Mouse (Mus musculus): ENCODE data around the gene Brsk1. TPM values are rescaled to one million over a fixed set of nuclear protein-coding genes. Genes with fewer than 3 reads are reported as not detected.

Brsk1 gene
- total RNA-seq, 2 experiments from 2014 or later = not detected

GRCm38 (mm10) chr7:4725169-4725568, 34.8 kb downstream of the Brsk1 start, which contains the start of gene Tmem150b:
Gene Tmem150b (minus strand): TSS chr7:4725249.
- ATAC-seq (replicated peaks; ENCODE audit: low FRiP score, poor library complexity, severe bottlenecking) = no peak

GRCm38 (mm10) chr7:4731090-4731489, 40.7 kb downstream of the Brsk1 start:
- no peak for ATAC-seq (replicated peaks; ENCODE audit: low FRiP score, poor library complexity, severe bottlenecking)

GRCm38 (mm10) chr7:4732968-4733392, 42.6 kb downstream of the Brsk1 start:
- ATAC-seq (replicated peaks; ENCODE audit: low FRiP score, poor library complexity, severe bottlenecking) = peak; percentile 90

- ATAC-seq (replicated peaks; ENCODE audit: low FRiP score, poor library complexity, severe bottlenecking) = no peak
Observed at GRCm38 (mm10) chr7:4739041-4739543, 48.7 kb downstream of the Brsk1 start.

GRCm38 (mm10) chr7:4739544-4740275, 49.3 kb downstream of the Brsk1 start, which contains the start of gene Kmt5c:
Gene Kmt5c (plus strand): TSS chr7:4740115.
- peak; percentile 86 for ATAC-seq (replicated peaks; ENCODE audit: low FRiP score, poor library complexity, severe bottlenecking)

GRCm38 (mm10) chr7:4740309-4740727, 49.9 kb downstream of the Brsk1 start:
- ATAC-seq (replicated peaks; ENCODE audit: low FRiP score, poor library complexity, severe bottlenecking) = no peak

GRCm38 (mm10) chr7:4741151-4741550, 50.7 kb downstream of the Brsk1 start:
- peak; percentile 70 for ATAC-seq (replicated peaks; ENCODE audit: low FRiP score, poor library complexity, severe bottlenecking)

- no peak for ATAC-seq (replicated peaks; ENCODE audit: low FRiP score, poor library complexity, severe bottlenecking)
Observed at GRCm38 (mm10) chr7:4741672-4742481, 51.5 kb downstream of the Brsk1 start.

GRCm38 (mm10) chr7:4742482-4742819, 52.0 kb downstream of the Brsk1 start:
- no peak for ATAC-seq (replicated peaks; ENCODE audit: low FRiP score, poor library complexity, severe bottlenecking)

- ATAC-seq (replicated peaks; ENCODE audit: low FRiP score, poor library complexity, severe bottlenecking) = no peak
Observed at GRCm38 (mm10) chr7:4743354-4743753, 53.0 kb downstream of the Brsk1 start.

- no peak for ATAC-seq (replicated peaks; ENCODE audit: low FRiP score, poor library complexity, severe bottlenecking)
Observed at GRCm38 (mm10) chr7:4744886-4745285, 54.5 kb downstream of the Brsk1 start.

GRCm38 (mm10) chr7:4746326-4746980, 56.0 kb downstream of the Brsk1 start:
- no peak for ATAC-seq (replicated peaks; ENCODE audit: low FRiP score, poor library complexity, severe bottlenecking)

GRCm38 (mm10) chr7:4747156-4747899, 56.9 kb downstream of the Brsk1 start:
- ATAC-seq (replicated peaks; ENCODE audit: low FRiP score, poor library complexity, severe bottlenecking) = peak; percentile 61

- ATAC-seq (replicated peaks; ENCODE audit: low FRiP score, poor library complexity, severe bottlenecking) = no peak
Observed at GRCm38 (mm10) chr7:4748321-4748720, 57.9 kb downstream of the Brsk1 start.

GRCm38 (mm10) chr7:4749169-4749568, 58.8 kb downstream of the Brsk1 start:
- peak; percentile 20 for ATAC-seq (replicated peaks; ENCODE audit: low FRiP score, poor library complexity, severe bottlenecking)

- peak; percentile 74 for ATAC-seq (replicated peaks; ENCODE audit: low FRiP score, poor library complexity, severe bottlenecking)
Observed at GRCm38 (mm10) chr7:4751971-4752820, 61.8 kb downstream of the Brsk1 start.

GRCm38 (mm10) chr7:4752821-4753570, 62.6 kb downstream of the Brsk1 start, which contains the start of gene Cox6b2:
Gene Cox6b2 (minus strand): TSS chr7:4753094.
- ATAC-seq (replicated peaks; ENCODE audit: low FRiP score, poor library complexity, severe bottlenecking) = peak; percentile 70

GRCm38 (mm10) chr7:4759670-4760069, 69.3 kb downstream of the Brsk1 start:
- no peak for ATAC-seq (replicated peaks; ENCODE audit: low FRiP score, poor library complexity, severe bottlenecking)
